Mouse (Mus musculus) gastrocnemius, postnatal 10 days (tissue): ENCODE measurements around the gene Mrrf. TPM values are rescaled to one million over a fixed set of nuclear protein-coding genes. Genes with fewer than 3 reads are reported as not detected.
A peak's percentile ranks its signal among the peaks of the same experiment; 100 is the strongest.

Experiments
- DNase-seq: peaks from one replicate; pipeline ENCODE4 v3.0.0; 2021; ENCODE audit warnings: mixed read lengths
- long read RNA-seq, 2 experiments: library from polyadenylated mRNA; stranded (forward); transcript quantifications; one replicate each; pipeline ENCODE4 v2.0.0; 2021
- total RNA-seq, 2 experiments: library from RNA; stranded (reverse); gene quantifications; 2 replicates each; pipeline ENCODE4 v1.2.3; 2021

Mrrf gene
- 10 to 100 TPM; 18.7 to 21.4 TPM for total RNA-seq
- long read RNA-seq, experiment 1, transcript Mrrf-201 (7 exons, 2,623 nt): major isoform, 27 of 33 reads
- long read RNA-seq, experiment 1, partial matches to known transcripts: 5 of 33 reads
- long read RNA-seq, experiment 1, other reads (novel, unspliced or antisense): 1 of 33 reads
- long read RNA-seq, experiment 2, transcript Mrrf-201 (7 exons, 2,623 nt): major isoform, 22 of 31 reads
- long read RNA-seq, experiment 2, partial matches to known transcripts: 2 of 31 reads
- long read RNA-seq, experiment 2, other reads (novel, unspliced or antisense): 7 of 31 reads

GRCm38 (mm10) chr2:36136300-36136941 is at the start of gene Mrrf, which contains the start of gene Rbm18:
TSS of gene Mrrf (plus strand) at chr2:36136389.
TSS of gene Rbm18 (minus strand) at chr2:36136773.
- DNase-seq: peak; percentile 93

- DNase-seq: no peak
These were observed 47.0 kb upstream of the Mrrf start for GRCm38 (mm10) chr2:36089190-36089589.

- peak; percentile 34 for DNase-seq
These were observed 45.1 kb upstream of the Mrrf start for GRCm38 (mm10) chr2:36090853-36091741.

GRCm38 (mm10) chr2:36092748-36093147 is 43.4 kb upstream of the Mrrf start:
- no peak for DNase-seq

GRCm38 (mm10) chr2:36093301-36093700 is 42.9 kb upstream of the Mrrf start:
- DNase-seq: no peak

- no peak for DNase-seq
These were observed 42.2 kb upstream of the Mrrf start for GRCm38 (mm10) chr2:36093914-36094475.

GRCm38 (mm10) chr2:36097129-36097815 is 38.9 kb upstream of the Mrrf start:
- DNase-seq: no peak

- no peak for DNase-seq
These were observed 38.2 kb upstream of the Mrrf start for GRCm38 (mm10) chr2:36098021-36098420.

GRCm38 (mm10) chr2:36099739-36100138 is 36.5 kb upstream of the Mrrf start:
- DNase-seq: no peak

GRCm38 (mm10) chr2:36101866-36102558 is 34.2 kb upstream of the Mrrf start:
- DNase-seq: no peak

- DNase-seq: peak; percentile 29
These were observed 33.6 kb upstream of the Mrrf start for GRCm38 (mm10) chr2:36102559-36102946.

GRCm38 (mm10) chr2:36103069-36103554 is 33.1 kb upstream of the Mrrf start:
- no peak for DNase-seq

GRCm38 (mm10) chr2:36103555-36104367 is 32.4 kb upstream of the Mrrf start:
- DNase-seq: peak; percentile 20

- no peak for DNase-seq
These were observed 31.7 kb upstream of the Mrrf start for GRCm38 (mm10) chr2:36104436-36104955.

- peak; percentile 32 for DNase-seq
These were observed 31.0 kb upstream of the Mrrf start, which contains the start of gene Lhx6 for GRCm38 (mm10) chr2:36104956-36105741. TSS of gene Lhx6 (minus strand) at chr2:36105408.

- no peak for DNase-seq
These were observed 27.6 kb upstream of the Mrrf start for GRCm38 (mm10) chr2:36108615-36109014.

- DNase-seq: no peak
These were observed 23.6 kb upstream of the Mrrf start for GRCm38 (mm10) chr2:36112632-36113031.

- DNase-seq: no peak
These were observed 9.3 kb upstream of the Mrrf start for GRCm38 (mm10) chr2:36126795-36127429.
